Mouse (Mus musculus): ENCODE measurements around the gene Slc9b1. TPM values are rescaled to one million over a fixed set of nuclear protein-coding genes. Genes with fewer than 3 reads are reported as not detected.

Slc9b1 gene
- total and polyA plus RNA-seq, 3 experiments: 0.14 TPM; not detected in 2

DNA sequence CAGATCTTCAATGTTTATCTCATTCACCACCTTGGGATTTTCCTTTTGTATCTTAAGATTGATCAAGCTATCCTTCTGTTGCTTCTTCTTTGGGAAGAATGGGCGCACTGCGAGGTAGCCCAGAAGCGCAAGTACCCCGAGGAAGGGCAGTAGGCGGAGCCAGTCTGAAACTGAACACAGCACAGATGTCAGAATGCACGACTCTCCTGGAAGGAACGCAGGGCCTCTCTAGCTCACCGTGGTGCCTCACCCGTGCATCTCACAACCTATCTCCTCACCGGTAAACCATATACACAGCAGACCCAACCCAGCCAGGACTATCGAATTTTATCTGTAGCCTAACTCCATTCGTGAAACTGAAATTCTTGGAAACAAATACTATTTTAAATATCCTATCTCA is 63.2 kb downstream of the Slc9b1 start:
- no peaks in the 10 kb centered on the region for H3K4me1 ChIP-seq (ENCODE audit: control insufficient read depth in 1 of 2, insufficient read depth in 2 of 2, low read length in 2 of 2)
- H3K27me3 ChIP-seq (ENCODE audit: control insufficient read depth in 1 of 2, insufficient read depth in 2 of 2, low read length in 2 of 2): no peaks in the 10 kb centered on the region
- DNase-seq (ENCODE audit: low read depth, low spot score): no peak
- no peak overlapping the region for H3K4me3 ChIP-seq (ENCODE audit: control insufficient read depth in 1 of 2, insufficient read depth in 1 of 2, low read depth in 2 of 2, low read length in 2 of 2)
- no peak for TF ChIP-seq HCFC1 (IDR thresholded peaks at IDR 0.05; ENCODE audit: low read depth, low read length)
- TF ChIP-seq GATA1 (IDR thresholded peaks at IDR 0.05; ENCODE audit: low read depth, low read length): no peak
- no peak for TF ChIP-seq E2F4 (IDR thresholded peaks at IDR 0.05; ENCODE audit: borderline replicate concordance, low read depth, low read length)
- no peak for TF ChIP-seq TBP (IDR thresholded peaks at IDR 0.05; ENCODE audit: low read depth, low read length)
- no peak for TF ChIP-seq MAX (IDR thresholded peaks at IDR 0.05; ENCODE audit: low read length)
- no peak for TF ChIP-seq CHD2 (IDR thresholded peaks at IDR 0.05; ENCODE audit: low read length)
- no peak for TF ChIP-seq USF1 (IDR thresholded peaks at IDR 0.05; ENCODE audit: low read depth, low read length)
- no peak for TF ChIP-seq MYC (IDR thresholded peaks at IDR 0.05; ENCODE audit: low read depth, low read length)
- no peak for TF ChIP-seq MYB (IDR thresholded peaks at IDR 0.05; ENCODE audit: low read depth, low read length)
- TF ChIP-seq RAD21 (IDR thresholded peaks at IDR 0.05; ENCODE audit: low read depth, low read length): no peak
- no peak for TF ChIP-seq MAZ (IDR thresholded peaks at IDR 0.05; ENCODE audit: low read depth, low read length)
- TF ChIP-seq NRF1 (IDR thresholded peaks at IDR 0.05; ENCODE audit: insufficient read depth, low read depth, low read length, poor library complexity, severe bottlenecking): no peak
- no peak for TF ChIP-seq JUND (IDR thresholded peaks at IDR 0.05; ENCODE audit: low read depth, low read length)
- TF ChIP-seq MEF2A (IDR thresholded peaks at IDR 0.05; ENCODE audit: extremely low read depth, insufficient replicate concordance, low read depth, low read length, poor library complexity, severe bottlenecking): no peak
- TF ChIP-seq SIN3A (IDR thresholded peaks at IDR 0.05; ENCODE audit: low read length): no peak
- H3K79me2 ChIP-seq (ENCODE audit: control insufficient read depth, insufficient read depth, low read length, poor library complexity): peaks cover 9% of the 10 kb centered on the region; the same call in 1 of the 2 replicates
- H3K9me3 ChIP-seq (replicated peaks; ENCODE audit: insufficient read depth, low read length): no peaks in the 10 kb centered on the region
- no peak overlapping the region for H3K9ac ChIP-seq (ENCODE audit: control insufficient read depth, low read depth, low read length, poor library complexity, severe bottlenecking)
- H3K36me3 ChIP-seq (ENCODE audit: control insufficient read depth in 1 of 2, insufficient read depth in 2 of 2, low read length in 2 of 2): peaks cover 0 to 17% of the 10 kb centered on the region in 2 experiments; a peak in 2 of 4 replicates
- no peak overlapping the region for H3K27ac ChIP-seq (ENCODE audit: control insufficient read depth, low read depth, low read length)

DNA sequence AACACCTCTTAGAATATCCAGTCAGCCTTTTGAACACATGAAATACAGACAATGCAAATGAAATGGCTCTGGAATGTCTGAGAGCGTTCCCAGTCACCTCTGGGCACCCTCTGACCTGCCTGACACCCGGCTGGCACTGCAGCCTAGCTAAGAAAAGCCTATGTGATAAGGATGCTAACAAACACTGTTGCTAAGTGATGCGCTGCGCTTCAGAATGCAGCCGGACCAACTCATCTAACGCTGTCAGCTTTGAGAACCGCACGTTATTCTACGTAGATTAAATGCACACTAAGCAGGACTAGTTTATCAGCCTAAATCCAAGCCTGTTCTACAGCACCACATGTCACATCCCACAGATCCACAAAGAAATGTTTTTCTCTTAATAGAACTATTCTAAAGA is 64.0 kb downstream of the Slc9b1 start:
- Histone ChIP-seq H3K9ac (ENCODE audit: control insufficient read depth, low read depth, low read length, poor library complexity, severe bottlenecking) (no peak overlapping the region), H3K27me3 (ENCODE audit: control insufficient read depth in 1 of 2, insufficient read depth in 2 of 2, low read length in 2 of 2) (no peaks in the 10 kb centered on the region), H3K27ac (ENCODE audit: control insufficient read depth, low read depth, low read length) (no peak overlapping the region), H3K4me1 (ENCODE audit: control insufficient read depth in 1 of 2, insufficient read depth in 2 of 2, low read length in 2 of 2) (no peaks in the 10 kb centered on the region), H3K9me3 (replicated peaks; ENCODE audit: insufficient read depth, low read length) (no peaks in the 10 kb centered on the region), H3K4me3 (ENCODE audit: control insufficient read depth in 1 of 2, insufficient read depth in 1 of 2, low read depth in 2 of 2, low read length in 2 of 2) (no peak overlapping the region), H3K36me3 (ENCODE audit: control insufficient read depth in 1 of 2, insufficient read depth in 2 of 2, low read length in 2 of 2) (peaks cover 0 to 17% of the 10 kb centered on the region in 2 experiments; a peak in 2 of 4 replicates), H3K79me2 (ENCODE audit: control insufficient read depth, insufficient read depth, low read length, poor library complexity) (peaks cover 13% of the 10 kb centered on the region; the same call in 1 of the 2 replicates)
- no peak for TF ChIP-seq KAT2A (conservative IDR thresholded peaks at IDR 0.05; ENCODE audit: low read depth, low read length)
- no peak for TF ChIP-seq CHD2 (IDR thresholded peaks at IDR 0.05; ENCODE audit: low read length)
- TF ChIP-seq ZNF384 (IDR thresholded peaks at IDR 0.05; ENCODE audit: low read depth, low read length): no peak
- DNase-seq (ENCODE audit: low read depth, low spot score): no peak
